Mouse (Mus musculus): ENCODE results near the gene Vstm4. TPM values are rescaled to one million over a fixed set of nuclear protein-coding genes. Genes with fewer than 3 reads are reported as not detected.

Vstm4 gene
- polyA plus RNA-seq, 1 experiment from 2014 or later: 6.0 TPM

DNA sequence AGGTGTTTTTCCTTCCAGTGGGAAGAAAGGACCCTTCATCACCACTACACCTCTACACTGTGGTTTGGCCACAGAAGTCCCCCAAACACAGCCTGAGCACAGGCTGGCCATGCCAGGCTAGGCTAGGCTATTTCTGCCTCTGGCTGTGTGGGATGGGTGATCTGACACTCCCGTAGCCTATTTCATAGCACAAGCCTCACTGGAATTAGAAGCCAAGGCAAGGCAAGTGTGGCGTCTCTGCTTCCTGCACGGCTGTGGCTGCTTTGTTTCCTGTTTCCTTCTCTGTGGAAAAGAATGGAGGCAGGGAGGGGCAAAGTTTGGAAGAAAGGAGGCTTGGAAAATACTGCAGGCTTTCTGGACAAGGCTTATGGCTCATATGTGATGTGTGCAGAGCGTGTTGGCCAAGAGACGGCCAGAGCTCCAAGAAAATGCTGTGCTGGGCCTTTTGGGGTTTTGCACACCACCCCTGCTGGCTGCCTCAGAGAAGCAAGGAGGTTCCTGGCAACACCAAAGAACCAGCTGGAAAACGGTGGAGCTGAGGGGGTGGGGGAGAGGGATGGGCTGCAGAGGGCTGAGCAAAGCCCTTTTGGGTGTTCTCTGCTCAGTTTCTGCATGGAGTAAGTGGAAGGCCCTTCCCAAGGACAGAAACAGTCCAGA, 28.4 kb upstream of the Vstm4 start:
- Histone ChIP-seq H3K27ac (ENCODE audit: low read depth) (peak overlapping the region; percentile 39), H3K4me3 (ENCODE audit: low read depth, low read length) (no peak overlapping the region), H3K4me1 (ENCODE audit: insufficient read depth) (peaks cover 14% of the 10 kb centered on the region), H3K4me2 (ENCODE audit: low read depth, low read length) (no peak overlapping the region), H3K36me3 (replicated peaks; ENCODE audit: insufficient read depth, low read length) (no peaks in the 10 kb centered on the region), H3K9me3 (ENCODE audit: low read length) (no peaks in the 10 kb centered on the region), H3K27me3 (ENCODE audit: insufficient read depth, low read length) (no peaks in the 10 kb centered on the region), H3K9ac (replicated peaks) (no peak overlapping the region)
- TF ChIP-seq EP300 (IDR thresholded peaks at IDR 0.05; ENCODE audit: low read depth): no peak
- TF ChIP-seq CTCF (IDR thresholded peaks at IDR 0.05; ENCODE audit: low read depth): no peak
- 42% methylated on average over 6 of the region's 6 CpGs for WGBS (ENCODE audit: insufficient replicate concordance)
- DNase-seq (no peak), ATAC-seq (no peak)

DNA sequence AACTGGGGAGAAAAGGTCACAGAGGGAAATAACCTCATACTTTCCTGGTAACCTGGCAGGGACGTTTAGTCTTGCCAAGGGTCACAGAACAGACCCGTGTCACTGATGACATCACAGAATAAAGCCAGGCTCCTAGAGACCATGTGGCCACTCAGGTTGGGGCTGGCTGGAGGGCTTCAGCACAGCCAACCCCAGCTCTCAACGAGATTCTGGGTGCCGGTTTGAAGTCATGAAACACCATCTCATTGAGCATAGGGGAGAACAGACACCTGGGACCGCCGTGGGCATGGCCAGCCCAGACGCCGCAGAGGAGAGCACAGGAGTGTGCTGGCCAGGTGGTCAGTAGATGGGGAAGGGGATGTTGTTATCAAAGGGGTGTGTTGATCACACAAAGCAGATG, 22.7 kb upstream of the Vstm4 start, which contains the start of gene Fam170b:
Gene Fam170b (plus strand): TSS at position 116 of the 400 bp plus-strand sequence.
- 71% methylated on average over 8 of the region's 8 CpGs for WGBS (ENCODE audit: insufficient replicate concordance)
- H3K27me3 ChIP-seq (ENCODE audit: insufficient read depth, low read length): no peaks in the 10 kb centered on the region
- no peak within 1 kb of the TSS for H3K4me2 ChIP-seq (ENCODE audit: low read depth, low read length)
- no peaks in the 10 kb centered on the region for H3K9me3 ChIP-seq (ENCODE audit: low read length)
- no peaks in the 10 kb centered on the region for H3K36me3 ChIP-seq (replicated peaks; ENCODE audit: insufficient read depth, low read length)
- DNase-seq: no peak
- H3K9ac ChIP-seq (replicated peaks): no peak within 1 kb of the TSS
- no peak within 1 kb of the TSS for H3K27ac ChIP-seq (ENCODE audit: low read depth)
- TF ChIP-seq CTCF (IDR thresholded peaks at IDR 0.05; ENCODE audit: low read depth): no peak
- no peak for TF ChIP-seq EP300 (IDR thresholded peaks at IDR 0.05; ENCODE audit: low read depth)
- H3K4me3 ChIP-seq (ENCODE audit: low read depth, low read length): no peak within 1 kb of the TSS
- H3K4me1 ChIP-seq (ENCODE audit: insufficient read depth): no peaks in the 10 kb centered on the region
- no peak for ATAC-seq

DNA sequence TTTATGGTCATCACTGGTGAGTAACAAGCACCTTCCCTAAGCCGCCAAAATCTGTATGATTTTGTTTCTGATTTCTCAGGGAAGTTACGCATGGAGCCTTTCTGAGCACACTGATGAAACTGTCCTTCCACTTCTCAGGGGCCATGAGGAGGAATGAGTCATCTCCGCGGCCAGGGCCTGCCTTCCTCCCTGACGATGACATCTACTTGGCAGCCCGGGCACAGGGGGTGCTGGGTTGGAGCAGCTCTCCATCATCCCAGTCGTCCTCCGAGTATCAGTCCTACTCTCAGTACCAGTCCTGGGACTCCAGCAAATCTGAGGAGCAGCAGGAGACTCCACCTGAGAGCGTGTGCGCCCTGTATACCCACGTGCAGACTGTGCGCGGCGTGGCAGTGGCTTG, 21.4 kb upstream of the Vstm4 start:
- 76% methylated on average over 14 of the region's 14 CpGs for WGBS (ENCODE audit: insufficient replicate concordance)
- no peak for ATAC-seq
- no peak overlapping the region for H3K4me2 ChIP-seq (ENCODE audit: low read depth, low read length)

DNA sequence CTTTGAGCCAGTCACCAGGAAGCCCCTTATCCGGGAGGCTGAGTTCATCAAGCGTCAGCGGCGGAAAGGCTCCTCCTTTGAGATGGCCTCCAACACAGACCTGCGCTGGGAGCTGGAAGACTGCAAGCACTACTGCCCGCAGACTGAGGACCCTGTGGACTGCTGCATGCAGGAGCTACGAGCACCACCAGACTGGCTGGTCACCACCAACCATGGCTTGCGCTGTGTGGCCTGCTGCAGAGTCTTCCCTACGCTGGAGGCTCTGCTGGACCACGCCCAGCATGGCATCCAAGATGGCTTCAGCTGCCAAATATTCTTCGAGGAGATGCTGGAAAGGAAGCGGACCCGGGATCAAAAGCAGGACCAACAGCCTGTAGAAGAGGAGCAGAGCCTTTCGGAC, 21.0 kb upstream of the Vstm4 start:
- Histone ChIP-seq H3K27me3 (ENCODE audit: insufficient read depth, low read length) (no peaks in the 10 kb centered on the region), H3K4me2 (ENCODE audit: low read depth, low read length) (no peak overlapping the region), H3K4me3 (ENCODE audit: low read depth, low read length) (no peak overlapping the region), H3K9ac (replicated peaks) (no peak overlapping the region), H3K4me1 (ENCODE audit: insufficient read depth) (no peaks in the 10 kb centered on the region), H3K9me3 (ENCODE audit: low read length) (no peaks in the 10 kb centered on the region), H3K36me3 (replicated peaks; ENCODE audit: insufficient read depth, low read length) (no peaks in the 10 kb centered on the region), H3K27ac (ENCODE audit: low read depth) (no peak overlapping the region)
- TF ChIP-seq EP300 (IDR thresholded peaks at IDR 0.05; ENCODE audit: low read depth): no peak
- TF ChIP-seq CTCF (IDR thresholded peaks at IDR 0.05; ENCODE audit: low read depth): no peak
- ATAC-seq (no peak), DNase-seq (no peak)
- WGBS (ENCODE audit: insufficient replicate concordance): 80% methylated on average over 14 of the region's 14 CpGs

More for the DNA sequence above, 21.4 kb upstream of the Vstm4 start:
- Histone ChIP-seq H3K4me3 (ENCODE audit: low read depth, low read length) (no peak overlapping the region), H3K4me1 (ENCODE audit: insufficient read depth) (no peaks in the 10 kb centered on the region), H3K36me3 (replicated peaks; ENCODE audit: insufficient read depth, low read length) (no peaks in the 10 kb centered on the region), H3K27ac (ENCODE audit: low read depth) (no peak overlapping the region), H3K9ac (replicated peaks) (no peak overlapping the region), H3K27me3 (ENCODE audit: insufficient read depth, low read length) (no peaks in the 10 kb centered on the region), H3K9me3 (ENCODE audit: low read length) (no peaks in the 10 kb centered on the region)
- TF ChIP-seq CTCF (IDR thresholded peaks at IDR 0.05; ENCODE audit: low read depth) (no peak), EP300 (IDR thresholded peaks at IDR 0.05; ENCODE audit: low read depth) (no peak)
- DNase-seq: no peak

DNA sequence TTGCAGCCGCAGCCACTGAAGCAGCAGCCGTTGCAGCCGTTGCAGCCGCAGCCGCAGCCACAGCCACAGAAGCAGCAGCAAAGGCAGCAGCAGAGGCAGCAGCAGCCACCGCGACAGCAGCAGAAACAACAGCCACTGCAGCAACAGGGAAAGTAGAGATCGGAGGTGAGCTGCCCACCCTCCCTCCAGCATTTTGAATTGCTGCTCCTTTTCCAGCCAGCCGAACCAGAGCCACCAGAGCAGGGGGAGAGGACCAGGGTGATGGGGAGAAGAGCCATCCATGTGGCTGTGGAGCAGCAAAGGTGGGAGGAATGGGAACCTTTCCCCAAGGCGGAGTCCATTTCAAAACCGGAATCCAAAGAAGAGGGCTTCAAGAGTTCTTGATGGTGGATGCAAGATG, 20.4 kb upstream of the Vstm4 start:
- Histone ChIP-seq H3K4me1 (ENCODE audit: insufficient read depth) (no peaks in the 10 kb centered on the region), H3K4me3 (ENCODE audit: low read depth, low read length) (no peak overlapping the region), H3K4me2 (ENCODE audit: low read depth, low read length) (no peak overlapping the region), H3K9ac (replicated peaks) (no peak overlapping the region), H3K27me3 (ENCODE audit: insufficient read depth, low read length) (no peaks in the 10 kb centered on the region), H3K27ac (ENCODE audit: low read depth) (no peak overlapping the region), H3K9me3 (ENCODE audit: low read length) (no peaks in the 10 kb centered on the region), H3K36me3 (replicated peaks; ENCODE audit: insufficient read depth, low read length) (no peaks in the 10 kb centered on the region)
- no peak for ATAC-seq
- 86% methylated on average over 11 of the region's 11 CpGs for WGBS (ENCODE audit: insufficient replicate concordance)
- TF ChIP-seq CTCF (IDR thresholded peaks at IDR 0.05; ENCODE audit: low read depth) (no peak), EP300 (IDR thresholded peaks at IDR 0.05; ENCODE audit: low read depth) (no peak)
- DNase-seq: no peak

DNA sequence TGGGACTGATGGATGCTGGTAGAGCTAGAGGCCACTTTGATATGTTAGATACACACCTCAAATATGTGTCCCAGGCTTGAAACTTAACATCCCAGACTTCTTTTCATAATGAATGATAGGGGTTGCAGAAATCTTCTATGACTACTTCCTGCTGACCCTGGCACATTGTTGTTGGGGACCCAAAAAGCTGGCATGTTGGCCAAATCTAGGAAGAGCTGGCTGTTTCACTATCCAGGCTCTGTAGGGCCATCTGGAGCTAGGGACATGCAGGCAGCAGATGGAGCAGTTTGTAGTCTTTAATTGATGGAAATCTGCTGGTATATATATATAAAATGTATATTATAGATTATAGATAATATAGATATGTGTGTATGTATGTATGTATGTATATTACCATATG, 14.5 kb upstream of the Vstm4 start:
- TF ChIP-seq EP300 (IDR thresholded peaks at IDR 0.05; ENCODE audit: low read depth) (no peak), CTCF (IDR thresholded peaks at IDR 0.05; ENCODE audit: low read depth) (no peak)
- no peak for ATAC-seq
- H3K4me3 ChIP-seq (ENCODE audit: low read depth, low read length): no peak overlapping the region

More for the DNA sequence above, 14.5 kb upstream of the Vstm4 start:
- H3K27ac ChIP-seq (ENCODE audit: low read depth): no peak overlapping the region
- no peaks in the 10 kb centered on the region for H3K9me3 ChIP-seq (ENCODE audit: low read length)
- H3K27me3 ChIP-seq (ENCODE audit: insufficient read depth, low read length): no peaks in the 10 kb centered on the region
- DNase-seq: no peak
- H3K36me3 ChIP-seq (replicated peaks; ENCODE audit: insufficient read depth, low read length): no peaks in the 10 kb centered on the region
- no peak overlapping the region for H3K9ac ChIP-seq (replicated peaks)
- no peaks in the 10 kb centered on the region for H3K4me1 ChIP-seq (ENCODE audit: insufficient read depth)
- H3K4me2 ChIP-seq (ENCODE audit: low read depth, low read length): no peak overlapping the region
